Mouse (Mus musculus) gastrocnemius, adult 8-10 months (tissue): ENCODE data around the gene Ndufaf2. TPM values are rescaled to one million over a fixed set of nuclear protein-coding genes. Genes with fewer than 3 reads are reported as not detected.
A peak's percentile ranks its signal among the peaks of the same experiment; 100 is the strongest.

ENCODE experiments used
- DNase-seq, 2 experiments: peaks; one replicate each; pipeline ENCODE4 v3.0.0; 2022; ENCODE audit warnings: low spot score in 2 of 2
- total RNA-seq, 4 experiments: library from RNA; stranded (reverse); gene quantifications; 2 replicates each; pipeline ENCODE4 v1.2.4; 2022

Gene Ndufaf2
- 10 to 100 TPM; 13.2 to 16.5 (median 15.2) TPM for total RNA-seq

DNA sequence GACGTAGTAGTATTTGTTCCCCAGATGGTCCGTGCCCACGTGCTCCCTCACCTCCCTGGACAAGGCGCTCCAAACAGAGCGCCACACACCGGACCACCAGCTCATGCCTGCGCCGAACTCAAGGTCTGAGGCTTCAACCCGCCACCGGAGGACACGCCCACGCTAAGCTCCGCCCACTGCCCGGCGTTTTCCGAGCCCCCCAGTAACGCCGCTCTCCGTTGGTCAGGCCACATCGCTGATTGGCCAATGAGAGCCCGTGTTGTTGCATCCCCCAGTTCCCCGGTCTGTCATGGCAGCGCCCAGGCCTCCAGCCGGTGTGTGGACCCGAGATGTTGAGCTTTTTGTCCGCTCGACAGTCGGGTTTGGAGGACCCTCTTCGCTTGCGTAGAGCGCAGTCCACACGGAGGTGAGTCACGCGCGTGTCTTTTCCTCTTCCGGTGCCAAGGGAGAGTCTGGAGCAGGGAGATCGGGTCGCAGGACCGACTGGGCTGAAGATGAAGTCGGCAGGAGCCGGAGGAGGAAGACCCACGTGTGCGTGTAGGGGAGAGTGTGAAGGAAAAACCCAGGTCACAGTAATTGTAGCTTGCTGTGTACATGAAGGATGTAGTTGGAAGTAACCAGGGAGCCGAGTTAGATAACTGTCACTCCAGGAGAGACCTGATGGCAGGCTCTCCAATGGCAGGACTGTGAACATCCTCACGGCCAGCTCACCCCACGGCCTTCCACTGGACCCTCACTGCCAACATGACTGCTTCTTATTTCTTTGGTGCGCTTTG, at the start of gene Ndufaf2, which contains the start of gene Ercc8:
Ndufaf2 (minus strand) TSS at position 159 of the 776 bp plus-strand sequence.
Ercc8 (plus strand) TSS at position 267 of the 776 bp plus-strand sequence.
- peak; percentile 90 to 91 for DNase-seq

DNA sequence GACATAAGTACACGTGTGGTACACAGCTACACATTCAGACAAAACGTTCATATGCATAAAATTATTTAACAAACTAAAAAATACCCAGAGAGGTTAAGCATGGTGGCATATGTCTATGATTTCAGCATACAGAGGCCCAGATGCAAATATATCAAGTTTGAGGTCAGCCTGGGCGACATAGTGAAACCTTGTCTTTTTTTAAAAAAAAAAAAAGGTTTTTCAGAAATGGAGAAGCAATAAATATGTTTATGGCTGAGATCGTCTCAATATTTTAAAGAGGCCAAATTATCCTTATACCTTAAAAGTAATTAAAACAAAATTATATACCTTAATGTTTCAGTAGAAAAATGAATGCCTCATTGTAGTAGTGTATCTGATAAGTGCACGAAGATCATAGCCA, 49.7 kb upstream of the Ndufaf2 start:
- DNase-seq: no peak

DNA sequence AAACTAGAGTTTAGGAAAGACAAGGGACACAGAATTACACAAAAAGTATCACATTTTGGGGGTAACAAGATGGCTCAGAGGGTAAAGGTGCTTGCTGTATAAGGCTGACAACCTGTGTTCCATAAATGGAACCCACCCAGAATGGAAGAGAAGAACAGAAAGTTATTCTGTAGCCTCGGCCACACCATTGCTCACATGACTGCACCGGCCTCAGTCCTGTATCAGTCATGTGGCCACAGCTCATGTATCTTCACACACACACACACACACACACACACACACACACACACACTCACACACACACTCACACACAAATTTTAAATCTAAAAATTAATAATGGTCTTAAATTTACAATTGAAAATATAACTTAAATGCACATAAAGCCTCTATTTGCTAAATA, 49.0 kb upstream of the Ndufaf2 start:
- no peak for DNase-seq

DNA sequence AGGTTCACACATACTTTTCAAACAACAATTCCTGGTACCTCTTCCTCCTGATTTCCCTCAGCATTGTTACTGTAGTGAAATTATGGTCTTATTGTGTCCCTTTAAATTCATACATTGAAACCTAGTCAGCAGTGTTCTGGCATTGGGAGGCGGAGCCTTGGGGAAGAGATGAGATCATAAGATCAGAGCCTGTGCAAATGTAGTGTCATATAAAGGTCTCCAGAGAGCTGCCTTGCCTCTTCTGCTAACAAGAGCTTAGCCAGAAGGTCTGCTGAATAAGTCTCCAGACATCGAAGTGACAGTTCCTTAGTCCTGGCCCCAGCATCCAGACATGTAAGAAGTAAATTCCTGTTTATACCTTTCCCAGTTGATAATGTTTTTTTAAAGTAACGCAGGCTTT, 46.4 kb upstream of the Ndufaf2 start:
- no peak for DNase-seq

DNA sequence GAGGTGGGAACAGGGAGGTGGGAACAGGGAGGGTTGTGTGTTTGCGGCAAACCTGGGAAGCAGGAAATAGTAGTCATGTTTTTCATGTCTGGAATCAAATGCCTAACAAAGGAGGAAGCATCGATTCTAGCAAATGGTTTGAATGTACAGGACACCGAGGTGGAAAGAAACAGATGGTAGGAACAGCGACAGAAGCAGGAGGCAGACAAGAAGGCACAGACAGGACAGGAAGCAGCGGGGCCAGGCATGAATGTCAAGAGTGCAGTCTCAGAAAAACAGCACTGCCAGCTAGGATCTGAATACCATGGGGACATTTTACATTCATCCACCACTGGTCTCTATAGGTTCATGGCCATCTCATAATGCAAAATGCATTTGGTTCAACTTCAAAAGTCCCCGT, 37.1 kb upstream of the Ndufaf2 start:
- no peak for DNase-seq

DNA sequence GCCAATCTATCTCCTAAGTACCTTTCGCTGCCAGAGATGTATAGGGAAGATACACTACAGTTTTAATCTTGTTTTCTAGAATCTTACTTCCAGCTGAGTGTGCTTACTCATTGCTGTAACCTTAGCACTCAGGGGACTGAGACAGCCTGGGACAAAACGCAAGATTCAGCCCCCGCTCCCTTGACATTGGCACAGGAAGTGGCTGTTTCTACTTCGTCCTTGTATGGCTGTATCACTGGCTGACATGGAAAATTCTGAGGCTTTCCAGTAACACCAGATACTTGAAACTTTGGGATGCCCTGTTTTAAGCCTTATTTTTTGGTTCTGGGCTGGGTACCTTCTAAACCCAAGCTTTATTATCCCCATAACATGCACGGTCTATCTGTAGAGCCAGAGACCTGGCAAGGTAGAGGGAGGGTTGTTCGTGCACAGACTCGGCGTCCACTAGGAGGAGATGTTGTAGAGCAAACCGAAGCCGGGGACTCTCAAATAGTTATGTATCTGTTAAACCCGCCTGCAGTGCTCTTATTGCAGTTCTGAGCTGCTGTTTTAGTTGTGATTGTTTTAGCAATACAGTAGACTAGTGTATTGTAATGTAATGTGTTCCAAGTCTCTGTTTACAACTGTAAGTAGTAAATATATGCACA, 32.8 kb upstream of the Ndufaf2 start:
- no peak for DNase-seq

DNA sequence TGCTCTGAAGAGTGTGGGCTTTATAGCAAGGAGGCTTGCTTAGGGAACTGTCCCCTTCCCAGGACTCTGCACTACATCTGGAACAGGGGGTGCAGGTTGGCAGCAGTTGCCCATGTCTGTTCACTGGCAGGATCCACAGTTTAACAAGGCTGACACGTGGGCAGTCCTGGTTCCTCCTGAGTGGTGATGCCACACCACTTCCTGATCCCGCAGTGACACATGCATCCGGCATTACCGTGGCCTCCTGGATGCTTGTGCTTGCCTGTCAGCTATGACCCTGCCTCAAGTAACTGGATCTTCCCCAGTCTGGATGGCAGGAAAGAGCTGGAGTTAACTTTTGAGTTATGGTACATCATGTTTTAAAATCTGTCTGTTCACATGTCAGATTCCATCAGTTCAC, 29.6 kb upstream of the Ndufaf2 start:
- DNase-seq: no peak

DNA sequence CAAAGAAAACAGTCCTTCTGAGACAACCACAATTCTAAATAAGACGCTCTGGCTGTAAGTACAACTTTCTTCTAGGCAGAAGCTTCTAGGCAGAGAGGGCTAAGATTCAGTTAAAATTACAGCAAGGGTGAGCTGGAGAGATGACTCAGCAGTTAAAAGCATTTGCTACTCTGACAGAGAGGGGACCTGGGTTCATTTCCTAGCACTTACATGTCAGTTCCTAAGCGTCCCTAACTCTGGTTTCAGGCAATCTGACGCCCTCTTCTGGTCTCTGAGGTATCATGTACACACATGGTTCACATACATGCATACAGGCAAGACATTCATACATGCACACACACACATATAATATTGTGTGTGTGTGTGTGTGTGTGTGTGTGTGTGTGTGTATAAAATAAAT, 27.1 kb upstream of the Ndufaf2 start:
- no peak for DNase-seq

DNA sequence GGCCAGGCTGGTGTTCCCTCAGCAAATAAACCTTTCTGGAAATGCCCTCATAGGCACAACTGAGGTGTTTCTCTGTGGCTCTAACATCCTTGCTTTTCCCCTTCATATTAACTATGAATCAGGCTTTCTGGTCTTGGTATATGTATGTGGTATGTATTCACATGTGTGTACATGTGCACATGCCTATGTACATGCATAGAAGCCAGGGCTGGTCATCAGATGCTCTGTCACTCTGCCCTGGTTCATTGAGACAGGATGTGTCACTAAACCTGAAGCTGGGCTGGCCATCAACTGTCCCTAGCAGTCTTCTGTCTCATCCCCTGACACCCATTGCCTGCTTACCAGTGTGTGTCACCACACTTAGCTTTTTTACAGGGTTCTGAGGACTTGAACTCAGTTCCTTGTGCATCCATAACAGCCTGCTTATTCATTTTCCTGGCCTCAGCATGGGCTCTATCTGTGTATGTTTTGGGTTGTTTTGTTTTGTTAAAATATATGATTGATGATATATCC, 26.4 kb upstream of the Ndufaf2 start:
- DNase-seq: no peak

DNA sequence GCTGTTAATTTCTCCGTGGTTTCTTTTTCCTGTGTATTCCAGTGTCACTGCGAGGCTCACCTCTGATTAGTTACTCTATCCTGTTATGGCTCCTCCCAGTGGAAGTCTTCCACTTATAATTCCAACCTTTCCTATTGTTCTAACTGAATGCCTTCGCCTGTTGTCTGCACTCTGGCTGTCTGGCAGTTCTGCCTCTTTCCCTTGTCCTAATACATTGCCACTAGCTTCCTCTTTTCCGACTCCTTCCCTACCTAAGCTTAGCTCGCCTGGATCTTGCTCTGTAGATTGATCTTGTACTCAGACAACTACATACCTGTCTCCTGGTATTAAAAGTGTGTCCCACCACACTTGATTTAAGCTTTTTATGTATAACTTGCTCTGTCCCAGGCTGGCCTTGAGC, 22.4 kb upstream of the Ndufaf2 start:
- no peak for DNase-seq

DNA sequence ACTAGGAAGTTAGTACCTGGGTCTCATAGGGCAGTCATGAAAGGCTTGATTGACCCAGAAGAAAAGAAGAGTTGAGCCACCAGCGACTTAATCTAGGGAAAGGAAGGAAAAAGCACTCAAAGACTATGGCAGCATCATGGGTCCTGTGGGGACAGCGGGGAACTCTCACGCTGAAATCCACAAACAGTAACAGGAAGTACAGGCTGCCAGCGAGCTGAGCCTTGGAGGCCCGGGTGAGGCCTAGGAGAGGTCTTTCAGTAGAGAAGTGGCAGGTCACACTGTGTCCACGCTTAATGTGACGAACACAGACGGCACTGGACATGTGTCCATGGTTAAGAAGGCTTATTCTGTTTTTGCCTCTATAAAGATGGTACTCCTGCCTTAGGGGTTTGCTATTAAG, 21.2 kb upstream of the Ndufaf2 start:
- no peak for DNase-seq

DNA sequence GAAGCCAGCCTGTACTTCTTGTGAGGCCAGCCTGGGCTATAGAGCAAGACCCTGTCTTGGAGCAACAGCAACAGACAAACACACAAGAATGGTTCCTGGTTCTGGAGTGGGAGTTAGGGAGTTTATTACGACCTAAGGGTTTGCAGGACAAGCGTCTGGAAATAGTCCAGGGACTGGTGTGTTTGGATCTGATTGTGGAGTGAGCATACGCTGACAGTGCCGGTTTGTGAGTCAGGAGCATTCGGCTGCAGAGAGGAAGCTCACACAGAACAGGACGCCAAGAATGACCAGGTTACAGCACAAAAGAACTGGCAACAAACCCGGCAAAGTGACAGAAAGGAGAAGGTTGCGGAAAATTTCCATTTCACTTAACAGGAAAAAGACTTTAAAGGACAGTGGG, 12.1 kb upstream of the Ndufaf2 start:
- no peak for DNase-seq

DNA sequence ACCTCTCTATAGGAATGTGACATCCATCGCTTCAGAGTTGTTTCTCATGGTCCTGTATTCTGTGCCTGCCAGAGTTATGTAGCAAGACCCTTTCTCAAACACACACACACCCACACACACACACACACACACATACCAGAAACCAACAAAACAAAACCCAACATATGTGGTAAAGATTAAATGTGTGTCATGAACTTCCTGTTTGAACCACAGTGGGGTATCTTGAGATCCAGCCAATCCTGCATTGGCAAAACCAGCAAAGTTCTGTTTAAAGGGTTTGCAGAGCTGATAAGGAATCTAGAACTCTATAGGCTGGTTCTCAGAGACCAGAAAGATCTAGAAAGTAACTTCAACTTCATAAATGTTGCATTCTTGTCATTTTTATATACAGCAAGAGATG, 11.6 kb upstream of the Ndufaf2 start:
- DNase-seq: no peak

DNA sequence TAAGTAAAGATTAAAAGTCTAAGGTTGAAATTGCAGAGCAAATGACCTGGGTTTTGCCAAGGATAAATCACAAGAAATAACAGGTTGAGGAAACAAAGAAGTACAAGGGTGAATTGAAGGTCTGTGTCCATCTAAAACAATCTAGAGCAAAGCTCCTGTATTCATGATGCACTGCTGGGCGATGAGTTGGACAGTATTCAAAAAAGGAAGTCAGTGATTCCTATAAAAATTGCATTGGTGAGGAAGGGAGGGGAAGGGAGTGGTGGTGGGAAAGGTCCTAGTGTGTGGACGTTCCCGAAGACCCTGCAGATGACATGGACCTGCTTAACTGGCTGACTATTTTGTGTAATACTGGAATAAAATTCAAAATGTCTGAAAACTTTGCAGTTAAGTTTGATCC, 6.2 kb upstream of the Ndufaf2 start:
- no peak for DNase-seq

DNA sequence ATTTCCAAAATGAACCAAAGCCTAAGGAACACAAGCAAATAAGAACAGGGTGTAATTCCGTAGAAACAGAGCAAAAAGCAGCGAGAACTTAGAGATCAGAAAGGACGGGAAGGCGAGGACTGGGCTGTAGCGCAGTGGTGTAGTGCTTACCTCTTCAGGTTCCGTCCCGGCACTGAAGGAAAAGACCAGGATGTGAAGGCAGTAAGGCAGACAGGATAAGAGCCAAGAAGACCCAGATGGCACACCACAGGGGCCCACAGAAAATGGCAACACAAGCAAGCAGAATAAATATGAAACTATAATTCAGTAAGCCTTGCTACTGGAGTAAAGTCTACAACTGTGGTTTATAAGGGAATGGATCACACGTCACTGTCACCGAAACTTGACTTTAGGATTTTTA, 5.5 kb upstream of the Ndufaf2 start:
- no peak for DNase-seq

DNA sequence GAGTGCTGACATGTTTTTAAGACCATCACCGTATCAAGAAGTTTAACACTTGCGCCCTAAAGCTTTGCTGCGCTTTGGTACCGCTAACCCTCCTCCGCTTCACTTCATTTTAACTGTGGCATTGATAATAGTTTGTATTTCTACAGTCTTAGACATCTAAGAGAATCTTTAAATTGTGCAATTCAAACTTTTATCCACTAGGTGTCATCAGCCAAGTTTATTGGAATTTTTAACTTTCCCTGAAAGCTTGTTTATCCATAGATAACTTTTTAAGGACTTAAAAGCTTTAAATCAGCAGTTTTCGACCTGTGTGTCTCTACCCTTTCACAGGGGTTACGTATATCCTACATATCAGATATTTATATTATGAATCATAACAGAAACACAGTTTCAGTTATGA, 1.5 kb upstream of the Ndufaf2 start:
- DNase-seq: no peak

DNA sequence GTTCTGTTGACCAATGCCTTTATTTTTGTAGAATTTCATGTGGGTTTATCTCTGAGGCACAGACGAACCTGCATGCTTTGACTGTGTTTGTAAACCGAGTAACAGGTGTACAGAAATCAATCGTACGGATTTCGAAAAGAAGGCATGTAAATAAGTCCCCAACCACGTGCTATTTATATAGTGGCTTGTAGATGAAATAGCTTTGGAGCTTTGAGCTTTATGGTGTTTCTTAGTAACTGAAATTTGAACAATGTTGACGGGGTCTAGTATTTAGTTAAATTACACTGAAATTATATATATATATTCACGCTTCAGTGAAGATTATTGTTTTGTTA, 785 bp upstream of the Ndufaf2 start:
- no peak for DNase-seq

DNA sequence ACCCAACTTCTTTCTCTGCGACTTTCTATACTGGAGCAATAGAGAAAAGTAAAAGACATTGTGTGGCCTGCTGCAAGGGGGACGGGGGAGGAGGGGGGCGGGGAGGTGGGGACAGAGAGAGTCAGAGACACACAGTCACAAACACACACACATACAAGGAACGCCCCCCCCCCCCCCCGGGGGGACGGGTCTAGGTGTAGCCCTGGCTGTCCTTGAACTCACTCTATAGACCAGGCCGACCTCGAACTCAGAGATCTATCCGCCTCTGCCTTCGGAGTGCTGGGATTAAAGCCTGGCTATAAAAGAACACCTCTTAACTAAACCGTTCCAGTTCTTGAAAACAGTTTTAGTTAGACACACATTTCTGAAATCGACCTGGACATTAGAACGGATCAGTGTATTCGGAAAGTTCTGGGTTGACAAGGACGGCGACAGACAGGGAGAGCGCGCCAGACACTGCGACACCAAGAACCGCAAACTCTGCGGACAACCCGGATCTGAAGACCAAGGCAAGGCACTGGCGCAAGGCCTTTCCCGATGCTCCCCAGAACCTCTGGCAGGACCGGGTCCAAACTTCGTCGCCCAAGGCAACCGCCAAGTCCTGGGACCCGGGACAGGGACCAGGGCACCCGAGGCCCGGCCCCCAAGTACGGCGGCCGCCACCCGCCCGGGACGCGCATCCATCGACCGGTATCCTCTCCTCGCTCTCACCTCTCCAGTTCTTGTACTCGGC, 525 bp downstream of the Ndufaf2 start:
- no peak for DNase-seq

DNA sequence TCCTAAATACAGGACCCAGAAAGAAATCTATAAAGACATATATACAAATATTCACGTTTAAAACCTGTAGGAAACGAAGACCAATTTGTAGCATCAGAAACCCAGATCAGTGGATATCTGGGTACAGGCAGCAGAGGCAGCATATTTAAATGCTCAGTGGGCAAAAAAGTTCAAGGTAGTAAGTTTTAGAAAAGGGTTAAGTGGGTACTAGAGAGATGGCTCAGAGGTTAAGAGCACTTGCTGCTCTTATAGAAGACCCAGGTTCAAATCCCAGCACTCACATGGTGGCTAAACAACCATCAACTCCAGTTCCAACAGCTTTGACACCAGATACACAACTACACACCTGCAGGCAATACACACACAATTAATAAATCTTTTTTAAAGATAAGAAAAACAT, 1.3 kb downstream of the Ndufaf2 start:
- DNase-seq: no peak

DNA sequence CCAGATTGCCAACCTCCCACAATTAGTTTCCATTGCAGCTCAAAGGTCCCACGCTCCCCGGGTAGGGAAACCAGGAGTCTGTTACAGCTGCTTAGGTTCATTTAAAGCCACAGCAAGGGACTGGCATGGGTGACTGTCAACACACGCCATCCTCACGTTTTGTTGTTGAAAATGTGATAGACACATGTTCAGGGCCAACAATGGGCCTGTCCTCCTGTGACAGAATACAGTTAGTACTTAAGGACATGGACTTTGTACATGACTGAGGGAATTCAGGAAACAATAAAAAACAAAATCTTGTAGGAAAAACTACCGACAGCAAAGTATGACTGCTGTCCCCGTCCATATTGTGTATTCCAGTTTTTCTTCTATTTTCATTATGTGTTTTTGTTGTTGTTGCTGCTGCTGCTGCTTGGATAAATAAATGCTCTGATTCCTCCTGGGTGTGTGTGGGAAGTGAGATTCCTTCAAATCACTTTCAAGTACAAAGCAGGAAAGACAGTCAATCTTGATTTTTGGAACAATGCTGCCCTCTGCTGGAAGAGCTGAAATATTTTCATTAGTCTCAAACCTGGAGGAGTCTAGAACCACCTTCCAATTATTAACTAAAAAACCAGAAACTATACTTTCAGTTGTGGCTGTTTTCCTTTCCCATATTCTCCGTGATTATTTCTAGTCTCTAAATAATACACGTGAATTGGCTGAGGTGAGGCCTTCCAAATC, 5.6 kb downstream of the Ndufaf2 start:
- DNase-seq: no peak

DNA sequence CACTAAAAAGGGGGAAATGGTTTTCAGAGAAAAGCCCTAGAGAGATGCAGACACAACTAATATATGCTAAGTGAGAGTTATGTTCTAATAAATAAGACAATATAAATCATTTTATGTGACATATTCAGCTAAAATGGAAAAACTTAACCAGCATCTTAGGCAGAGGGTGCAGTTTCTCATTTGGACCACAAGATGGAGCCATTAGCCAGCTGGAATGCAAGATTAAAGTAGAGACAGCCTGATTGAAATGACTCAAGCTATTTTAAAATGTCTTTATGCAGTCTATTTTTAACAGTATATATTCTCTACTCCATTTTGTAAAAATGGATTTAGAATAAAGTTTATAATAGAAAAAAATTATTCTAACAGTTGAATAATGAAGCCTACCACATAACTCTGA, 6.6 kb downstream of the Ndufaf2 start:
- no peak for DNase-seq

DNA sequence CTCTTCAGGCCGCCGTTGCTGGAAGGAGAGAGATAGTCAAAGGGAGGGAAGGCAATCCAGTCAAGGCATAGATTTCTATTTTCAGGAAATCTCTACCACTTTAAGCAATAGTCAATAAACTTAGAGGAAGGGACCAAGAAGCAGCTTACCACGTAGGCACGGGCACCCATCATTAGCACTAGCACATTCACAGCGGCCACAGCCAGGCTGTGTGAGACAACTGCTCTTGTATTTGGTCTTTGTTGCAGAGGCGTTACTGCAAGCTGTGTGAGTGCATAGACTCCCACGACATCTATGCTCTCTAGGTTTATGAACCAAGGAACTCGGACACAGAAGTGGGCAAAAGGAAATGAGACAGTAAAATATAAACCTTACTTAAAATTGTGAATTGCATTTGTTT, 14.3 kb downstream of the Ndufaf2 start:
- DNase-seq: no peak
